Mouse (Mus musculus) midbrain, embryonic 12.5 days (tissue): ENCODE data around the gene Zbp1. TPM values are rescaled to one million over a fixed set of nuclear protein-coding genes. Genes with fewer than 3 reads are reported as not detected.
A peak's percentile ranks its signal among the peaks of the same experiment; 100 is the strongest.

Source experiments
- ATAC-seq: fragments of 200-750 bp; cut with Nextera tagmentation; 2 replicates; pipeline ENCODE4 v1.8.0; 2017; ENCODE audit warnings: low read depth, moderate TSS enrichment, moderate library complexity; ENCODE audit not compliant: low FRiP score
- H3K27ac ChIP-seq: fragments of 300-500 bp; sonication (generic); replicated peaks from 2 replicates; pipeline ENCODE4 v1.5.1; 2016; ENCODE audit warnings: mild to moderate bottlenecking
- H3K27me3 ChIP-seq: fragments of 300-500 bp; sonication (generic); 2 replicates; pipeline ENCODE4 v1.6.1; 2016; ENCODE audit warnings: mild to moderate bottlenecking
- H3K36me3 ChIP-seq: fragments of 300-500 bp; sonication (generic); 2 replicates; pipeline ENCODE4 v1.6.1; 2016
- H3K4me1 ChIP-seq: fragments of 300-500 bp; sonication (generic); 2 replicates; pipeline ENCODE4 v1.6.1; 2016
- H3K4me2 ChIP-seq: fragments of 300-500 bp; sonication (generic); replicated peaks from 2 replicates; pipeline ENCODE4 v1.6.1; 2016; ENCODE audit warnings: mild to moderate bottlenecking, moderate library complexity
- H3K4me3 ChIP-seq: fragments of 300-500 bp; sonication (generic); 2 replicates; pipeline ENCODE4 v1.5.1; 2016; ENCODE audit warnings: mild to moderate bottlenecking
- H3K9ac ChIP-seq: fragments of 300-500 bp; sonication (generic); replicated peaks from 2 replicates; pipeline ENCODE4 v1.6.1; 2016; ENCODE audit warnings: mild to moderate bottlenecking, moderate library complexity
- H3K9me3 ChIP-seq: fragments of 300-500 bp; sonication (generic); 2 replicates; pipeline ENCODE4 v1.6.1; 2016; ENCODE audit warnings: mild to moderate bottlenecking
- WGBS: fragments of 180-500 bp; shearing (Covaris S2); methylation state at CpG from one replicate; pipeline ENCODE4 v1.1.7; 2016; 5-methylcytosine and 5-hydroxymethylcytosine counted together
- polyA plus RNA-seq: library from polyadenylated mRNA; unstranded; fragments of >200 nt; fragmentation: Nextera tagmentation; extraction: Ambion mirVana; gene quantifications from 2 replicates; pipeline ENCODE4 v1.2.1, GENCODE M21; 2016

Gene Zbp1
- 0.63 and 0.80 TPM in 2 replicates for polyA plus RNA-seq

- no peak for ATAC-seq
- no peak within 1 kb of the TSS for H3K4me3 ChIP-seq
- no peaks in the 10 kb centered on the region for H3K9me3 ChIP-seq
- WGBS: 69% methylated on average over 11 of the region's 11 CpGs
- no peak within 1 kb of the TSS for H3K9ac ChIP-seq
- no peaks in the 10 kb centered on the region for H3K36me3 ChIP-seq
- H3K4me2 ChIP-seq: no peak within 1 kb of the TSS
- H3K27me3 ChIP-seq: 0 out of 2 replicates have a peak, but pooled peaks cover 4% of the 10 kb centered on the region
- no peak within 1 kb of the TSS for H3K27ac ChIP-seq
- no peaks in the 10 kb centered on the region for H3K4me1 ChIP-seq
These were observed at the start of gene Zbp1 for GRCm38 (mm10) chr2:173218416-173219141. Gene Zbp1, minus strand, starts transcription at chr2:173218923.

- H3K4me3 ChIP-seq: no peak overlapping the region
- WGBS: 78% methylated on average over 3 of the region's 3 CpGs
- no peak for ATAC-seq
- no peak overlapping the region for H3K27ac ChIP-seq
- no peak overlapping the region for H3K9ac ChIP-seq
- no peak overlapping the region for H3K4me2 ChIP-seq
- H3K9me3 ChIP-seq: no peaks in the 10 kb centered on the region
- H3K4me1 ChIP-seq: peaks cover 69% of the 10 kb centered on the region
- peaks cover 13% of the 10 kb centered on the region for H3K27me3 ChIP-seq
- H3K36me3 ChIP-seq: no peaks in the 10 kb centered on the region
These were observed 48.8 kb upstream of the Zbp1 start for GRCm38 (mm10) chr2:173267562-173267961.

GRCm38 (mm10) chr2:173266349-173267112, 47.8 kb upstream of the Zbp1 start:
- H3K4me2 ChIP-seq: no peak overlapping the region
- H3K9me3 ChIP-seq: no peaks in the 10 kb centered on the region
- peaks cover 69% of the 10 kb centered on the region for H3K4me1 ChIP-seq
- H3K9ac ChIP-seq: no peak overlapping the region
- WGBS: 77% methylated on average over 25 of the region's 25 CpGs
- H3K36me3 ChIP-seq: no peaks in the 10 kb centered on the region
- H3K27ac ChIP-seq: no peak overlapping the region
- H3K27me3 ChIP-seq: peaks cover 5% of the 10 kb centered on the region; the same call in 1 of the 2 replicates
- no peak overlapping the region for H3K4me3 ChIP-seq
- ATAC-seq: no peak

- Histone ChIP-seq H3K4me1 (peaks cover 69% of the 10 kb centered on the region), H3K27ac (no peak overlapping the region)
- no peak for ATAC-seq
These were observed 46.9 kb upstream of the Zbp1 start for GRCm38 (mm10) chr2:173265468-173266265.

GRCm38 (mm10) chr2:173264467-173265128, 45.9 kb upstream of the Zbp1 start:
- peaks cover 70% of the 10 kb centered on the region for H3K4me1 ChIP-seq
- peak; percentile 59 for ATAC-seq
- H3K36me3 ChIP-seq: no peaks in the 10 kb centered on the region
- H3K9me3 ChIP-seq: no peaks in the 10 kb centered on the region
- H3K27ac ChIP-seq: no peak overlapping the region
- H3K27me3 ChIP-seq: peaks cover 2% of the 10 kb centered on the region; the same call in 1 of the 2 replicates
- no peak overlapping the region for H3K4me2 ChIP-seq
- no peak overlapping the region for H3K4me3 ChIP-seq
- WGBS: 27% methylated on average over 13 of the region's 13 CpGs
- no peak overlapping the region for H3K9ac ChIP-seq

More at GRCm38 (mm10) chr2:173265468-173266265, 46.9 kb upstream of the Zbp1 start:
- Histone ChIP-seq H3K9ac (no peak overlapping the region), H3K4me2 (no peak overlapping the region), H3K4me3 (no peak overlapping the region), H3K36me3 (no peaks in the 10 kb centered on the region), H3K9me3 (no peaks in the 10 kb centered on the region), H3K27me3 (peaks cover 4% of the 10 kb centered on the region; the same call in 1 of the 2 replicates)
- WGBS: 91% methylated on average over 22 of the region's 22 CpGs

GRCm38 (mm10) chr2:173263636-173264330, 45.1 kb upstream of the Zbp1 start:
- no peaks in the 10 kb centered on the region for H3K27me3 ChIP-seq
- no peak for ATAC-seq

DNA sequence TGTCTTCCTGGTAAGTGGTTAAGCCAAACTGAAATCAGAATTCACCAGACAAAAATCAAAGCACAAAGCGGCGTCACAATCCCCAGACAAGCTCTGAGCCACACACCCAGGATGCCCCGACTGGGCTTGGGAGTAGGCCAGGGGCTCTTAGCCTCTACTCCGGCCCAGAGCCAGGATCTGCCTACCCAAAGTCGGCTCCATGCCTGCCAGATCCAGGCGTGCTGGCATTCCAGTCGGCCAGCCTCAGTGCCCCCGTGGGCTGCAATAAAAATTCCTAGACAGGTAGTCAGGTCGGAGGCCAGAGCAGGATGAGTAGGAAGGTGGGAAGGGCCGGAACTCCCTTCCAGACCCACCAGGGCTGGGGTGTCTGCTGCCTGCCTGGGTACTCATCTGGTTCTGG, 42.8 kb upstream of the Zbp1 start:
- no peaks in the 10 kb centered on the region for H3K36me3 ChIP-seq
- H3K4me1 ChIP-seq: peaks cover 90% of the 10 kb centered on the region
- H3K9me3 ChIP-seq: no peaks in the 10 kb centered on the region
- 84% methylated on average over 10 of the region's 10 CpGs for WGBS
- no peak overlapping the region for H3K4me2 ChIP-seq
- no peak for ATAC-seq
- H3K4me3 ChIP-seq: no peak overlapping the region
- H3K27me3 ChIP-seq: no peaks in the 10 kb centered on the region
- H3K27ac ChIP-seq: no peak overlapping the region
- H3K9ac ChIP-seq: no peak overlapping the region

More at GRCm38 (mm10) chr2:173263636-173264330, 45.1 kb upstream of the Zbp1 start:
- Histone ChIP-seq H3K4me3 (no peak overlapping the region), H3K9ac (no peak overlapping the region; the same call in 1 of the 2 replicates), H3K27ac (no peak overlapping the region), H3K9me3 (no peaks in the 10 kb centered on the region), H3K4me1 (peaks cover 74% of the 10 kb centered on the region), H3K36me3 (no peaks in the 10 kb centered on the region), H3K4me2 (no peak overlapping the region)
- 73% methylated on average over 11 of the region's 11 CpGs for WGBS

GRCm38 (mm10) chr2:173258459-173259091, 39.9 kb upstream of the Zbp1 start:
- WGBS: 26% methylated on average over 9 of the region's 9 CpGs
- no peak overlapping the region for H3K4me2 ChIP-seq
- H3K27me3 ChIP-seq: no peaks in the 10 kb centered on the region
- H3K4me3 ChIP-seq: no peak overlapping the region
- ATAC-seq: no peak
- H3K9me3 ChIP-seq: no peaks in the 10 kb centered on the region
- H3K27ac ChIP-seq: peak overlapping the region; percentile 52
- H3K36me3 ChIP-seq: no peaks in the 10 kb centered on the region
- H3K9ac ChIP-seq: no peak overlapping the region
- H3K4me1 ChIP-seq: peaks cover 90% of the 10 kb centered on the region

- ATAC-seq: no peak
- Histone ChIP-seq H3K9ac (no peak overlapping the region), H3K27me3 (no peaks in the 10 kb centered on the region), H3K4me2 (no peak overlapping the region), H3K9me3 (no peaks in the 10 kb centered on the region), H3K27ac (peak overlapping the region; percentile 52), H3K4me3 (no peak overlapping the region), H3K36me3 (no peaks in the 10 kb centered on the region), H3K4me1 (peaks cover 97% of the 10 kb centered on the region)
- WGBS: 44% methylated on average over 7 of the region's 7 CpGs
These were observed 38.9 kb upstream of the Zbp1 start for GRCm38 (mm10) chr2:173257610-173258009.

DNA sequence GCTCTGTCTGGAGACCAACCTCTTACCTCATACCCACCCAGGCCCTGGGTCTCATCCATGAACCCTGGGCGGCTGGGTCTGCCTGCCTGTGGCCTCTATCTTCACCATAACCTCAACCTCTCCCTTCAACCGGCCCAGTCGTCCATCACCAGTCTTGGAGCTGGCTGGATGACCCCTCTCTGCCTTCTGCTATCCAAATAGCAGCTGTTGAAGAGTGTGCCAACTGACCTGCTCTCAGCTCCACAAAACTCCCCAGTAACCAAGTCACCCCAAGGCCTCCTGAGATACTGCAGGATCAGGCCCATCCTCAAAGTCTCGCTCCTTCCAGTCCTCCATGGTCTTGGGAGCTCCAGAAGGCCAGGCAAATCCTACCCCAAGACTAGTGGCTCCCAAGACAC, 37.8 kb upstream of the Zbp1 start:
- Histone ChIP-seq H3K4me2 (no peak overlapping the region), H3K27me3 (0 out of 2 replicates have a peak, but pooled peaks cover 3% of the 10 kb centered on the region), H3K4me3 (no peak overlapping the region), H3K36me3 (no peaks in the 10 kb centered on the region), H3K9ac (no peak overlapping the region), H3K27ac (0 out of 2 replicates have a peak overlapping the region, but pooled peaks have one; percentile 15), H3K9me3 (no peaks in the 10 kb centered on the region), H3K4me1 (peaks cover 98% of the 10 kb centered on the region)
- ATAC-seq: no peak
- WGBS: 83% methylated on average over 4 of the region's 4 CpGs
